Mouse (Mus musculus) CH12.LX (cell line): ENCODE measurements around the gene 6030408B16Rik.

Source experiments
- CHD1 ChIP-seq: IDR thresholded peaks from 2 replicates; pipeline ENCODE4 v1.6.1; 2012; ENCODE audit warnings: low read depth, low read length, improper control_type of control experiment, inconsistent platforms
- CTCF ChIP-seq, 2 experiments: IDR thresholded peaks in 1 of 2; conservative IDR thresholded peaks in 1 of 2; 2 replicates each; pipeline ENCODE4 v1.5.1; 2011 to 2012; ENCODE audit warnings: low read depth in 2 of 2, low read length in 2 of 2, improper control_type of control experiment in 1 of 2, inconsistent platforms in 1 of 2, mild to moderate bottlenecking in 1 of 2, moderate library complexity in 1 of 2
- ELF1 ChIP-seq: IDR thresholded peaks from 2 replicates; pipeline ENCODE4 v1.6.1; 2014; ENCODE audit warnings: low read depth, mild to moderate bottlenecking, inconsistent platforms, low read length, improper control_type of control experiment
- EP300 ChIP-seq: IDR thresholded peaks from 2 replicates; pipeline ENCODE4 v1.6.1; 2011; ENCODE audit warnings: low read length, improper control_type of control experiment
- HCFC1 ChIP-seq: IDR thresholded peaks from 2 replicates; pipeline ENCODE4 v1.6.1; 2012; ENCODE audit warnings: low read depth, mild to moderate bottlenecking, inconsistent platforms, low read length, improper control_type of control experiment
- POLR2A ChIP-seq: IDR thresholded peaks from 2 replicates; pipeline ENCODE4 v1.6.1; 2011; ENCODE audit warnings: low read depth, mild to moderate bottlenecking, improper control_type of control experiment, low read length
- USF1 ChIP-seq: IDR thresholded peaks from 2 replicates; pipeline ENCODE4 v1.6.1; 2014; ENCODE audit warnings: low read depth, mild to moderate bottlenecking, inconsistent platforms, low read length, improper control_type of control experiment
- ZC3H11A ChIP-seq: IDR thresholded peaks from 2 replicates; pipeline ENCODE4 v1.6.1; 2012; ENCODE audit warnings: low read depth, mild to moderate bottlenecking, inconsistent platforms, low read length, improper control_type of control experiment

DNA sequence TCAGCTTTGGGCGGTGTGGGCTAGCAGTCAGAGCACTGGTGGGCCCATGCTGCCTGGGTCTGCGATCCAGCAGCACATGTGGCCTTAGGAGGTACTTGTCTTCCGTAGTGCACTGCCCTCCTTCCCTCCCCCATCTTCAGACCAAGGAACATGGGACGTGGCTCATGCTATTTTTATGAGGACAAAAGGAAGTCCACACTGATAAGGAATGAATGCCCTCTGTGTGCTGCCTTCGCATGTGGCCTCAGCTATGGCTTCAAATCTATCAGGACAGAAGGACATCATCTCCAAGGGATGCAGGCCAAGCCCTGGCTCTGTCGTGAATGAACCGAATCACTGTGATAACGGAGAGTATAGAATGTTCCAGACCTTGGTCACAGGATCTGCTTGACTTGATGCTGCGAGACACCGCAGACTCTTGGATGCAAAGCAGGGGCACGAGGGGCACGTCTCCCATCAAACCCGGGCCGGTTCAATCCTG is 6.5 kb downstream of the 6030408B16Rik start:
- TF ChIP-seq CTCF (conservative IDR thresholded peaks at IDR 0.05 in 1 of 2, IDR thresholded peaks at IDR 0.05 in 1 of 2; ENCODE audit: low read depth in 2 of 2, low read length in 2 of 2) (no peak), USF1 (no peak), EP300 (no peak), POLR2A (no peak), CHD1 (no peak), ZC3H11A (no peak), ELF1 (no peak), HCFC1 (no peak)
